Mouse (Mus musculus): ENCODE results near the gene Clpsl2.

GRCm38 (mm10) chr17:28514555-28514954 lies 34.7 kb upstream of the Clpsl2 start:
- TF ChIP-seq GATA1 (IDR thresholded peaks at IDR 0.05; ENCODE audit: borderline replicate concordance, low read length) = no peak
- no peak for TF ChIP-seq FLI1 (IDR thresholded peaks at IDR 0.05; ENCODE audit: low read length)
